Mouse (Mus musculus) cortical plate, adult 2 months (tissue): ENCODE data around the gene Exosc10.

Source experiments
- CTCF ChIP-seq: fragments of 200-500 bp; IDR thresholded peaks from 2 replicates; pipeline ENCODE4 v1.5.1; 2011; ENCODE audit warnings: mild to moderate bottlenecking, control low read depth, low read length; ENCODE audit not compliant: insufficient read depth; ENCODE audit errors: extremely low read depth
- POLR2A ChIP-seq: fragments of 200-500 bp; IDR thresholded peaks from 2 replicates; pipeline ENCODE4 v1.6.1; 2011; ENCODE audit warnings: mild to moderate bottlenecking, low read length, control low read depth; ENCODE audit not compliant: insufficient read depth; ENCODE audit errors: extremely low read depth

- TF ChIP-seq CTCF = no peak
- no peak for TF ChIP-seq POLR2A
These were observed 26.9 kb upstream of the Exosc10 start for GRCm38 (mm10) chr4:148531341-148531740.
